Mouse (Mus musculus) 416B (cell line): ENCODE results near the gene Gm20388.
"Not testable (repeated sequence)": the region's sequence is repeated elsewhere in the genome, so short reads cannot be mapped to it uniquely, and the experiment has no call there.

Experiments used
- DNase-seq: peaks from one replicate; pipeline ENCODE4 v3.0.0; 2011; ENCODE audit warnings: low read depth

Gm20388 gene

GRCm38 (mm10) chr8:120315644-120316043 lies 405.0 kb downstream of the Gm20388 start:
- DNase-seq = peak; percentile 47

- DNase-seq = no peak
Observed at GRCm38 (mm10) chr8:120316707-120317106, 406.1 kb downstream of the Gm20388 start.

- DNase-seq = no peak
Observed at GRCm38 (mm10) chr8:120317118-120317824, 406.6 kb downstream of the Gm20388 start.

GRCm38 (mm10) chr8:120318476-120318991 lies 407.9 kb downstream of the Gm20388 start:
- DNase-seq = no peak

- DNase-seq = peak; percentile 90
Observed at GRCm38 (mm10) chr8:120319449-120319848, 408.8 kb downstream of the Gm20388 start.

GRCm38 (mm10) chr8:120320146-120320545 lies 409.5 kb downstream of the Gm20388 start:
- no peak for DNase-seq

GRCm38 (mm10) chr8:120321724-120322123 lies 411.1 kb downstream of the Gm20388 start:
- peak; percentile 88 for DNase-seq

GRCm38 (mm10) chr8:120322956-120323448 lies 412.4 kb downstream of the Gm20388 start:
- peak; percentile 93 for DNase-seq

- DNase-seq = peak; percentile 47
Observed at GRCm38 (mm10) chr8:120324555-120324954, 413.9 kb downstream of the Gm20388 start.

- peak; percentile 99 for DNase-seq
Observed at GRCm38 (mm10) chr8:120325172-120325767, 414.6 kb downstream of the Gm20388 start.

GRCm38 (mm10) chr8:120327131-120327554 lies 416.5 kb downstream of the Gm20388 start:
- DNase-seq = peak; percentile 88

- DNase-seq = peak; percentile 51
Observed at GRCm38 (mm10) chr8:120328361-120329022, 417.9 kb downstream of the Gm20388 start.

GRCm38 (mm10) chr8:120329030-120329748 lies 418.5 kb downstream of the Gm20388 start:
- no peak for DNase-seq

- no peak for DNase-seq
Observed at GRCm38 (mm10) chr8:120331027-120331426, 420.4 kb downstream of the Gm20388 start.

- DNase-seq = peak; percentile 97
Observed at GRCm38 (mm10) chr8:120332379-120333229, 422.0 kb downstream of the Gm20388 start.

GRCm38 (mm10) chr8:120333681-120334080 lies 423.0 kb downstream of the Gm20388 start:
- no peak for DNase-seq

- not testable (repeated sequence) for DNase-seq
Observed at GRCm38 (mm10) chr8:120334261-120334660, 423.6 kb downstream of the Gm20388 start.

GRCm38 (mm10) chr8:120334878-120335261 lies 424.2 kb downstream of the Gm20388 start:
- peak; percentile 98 for DNase-seq

- DNase-seq = no peak
Observed at GRCm38 (mm10) chr8:120335262-120336086, 424.8 kb downstream of the Gm20388 start.

GRCm38 (mm10) chr8:120336087-120336380 lies 425.4 kb downstream of the Gm20388 start:
- DNase-seq = peak; percentile 96
